Mouse (Mus musculus): ENCODE data around the gene Mob3c. TPM values are rescaled to one million over a fixed set of nuclear protein-coding genes. Genes with fewer than 3 reads are reported as not detected.

The Mob3c gene
- total RNA-seq, 2 experiments from 2014 or later = 4.6 to 5.1 TPM

GRCm38 (mm10) chr4:115835576-115835975 is 7.7 kb downstream of the Mob3c start:
- DNase-seq = no peak

GRCm38 (mm10) chr4:115838196-115838595 is 10.3 kb downstream of the Mob3c start:
- no peak for DNase-seq

- peak; percentile 87 to 88 for DNase-seq
Observed at GRCm38 (mm10) chr4:115838696-115839641, 11.1 kb downstream of the Mob3c start, which contains the start of gene Mknk1. Mknk1 (plus strand) TSS chr4:115839198.

- DNase-seq = no peak
Observed at GRCm38 (mm10) chr4:115839956-115840355, 12.1 kb downstream of the Mob3c start.

GRCm38 (mm10) chr4:115840842-115841241 is 12.9 kb downstream of the Mob3c start:
- no peak for DNase-seq

GRCm38 (mm10) chr4:115846656-115847055 is 18.8 kb downstream of the Mob3c start:
- no peak for DNase-seq

- DNase-seq = no peak
Observed at GRCm38 (mm10) chr4:115847377-115847776, 19.5 kb downstream of the Mob3c start.

GRCm38 (mm10) chr4:115848083-115848482 is 20.2 kb downstream of the Mob3c start:
- no peak for DNase-seq

- no peak for DNase-seq
Observed at GRCm38 (mm10) chr4:115848990-115849677, 21.2 kb downstream of the Mob3c start.

- DNase-seq = no peak
Observed at GRCm38 (mm10) chr4:115850111-115850510, 22.2 kb downstream of the Mob3c start.

- DNase-seq = no peak
Observed at GRCm38 (mm10) chr4:115850631-115851030, 22.7 kb downstream of the Mob3c start.

GRCm38 (mm10) chr4:115851569-115851968 is 23.7 kb downstream of the Mob3c start:
- no peak for DNase-seq

- no peak for DNase-seq
Observed at GRCm38 (mm10) chr4:115855100-115855499, 27.2 kb downstream of the Mob3c start.

- no peak for DNase-seq
Observed at GRCm38 (mm10) chr4:115855609-115856008, 27.7 kb downstream of the Mob3c start.

GRCm38 (mm10) chr4:115856282-115856681 is 28.4 kb downstream of the Mob3c start:
- DNase-seq = no peak

- DNase-seq = no peak
Observed at GRCm38 (mm10) chr4:115857293-115857883, 29.5 kb downstream of the Mob3c start.

- no peak for DNase-seq
Observed at GRCm38 (mm10) chr4:115863352-115863751, 35.5 kb downstream of the Mob3c start.

- no peak for DNase-seq
Observed at GRCm38 (mm10) chr4:115863880-115864279, 36.0 kb downstream of the Mob3c start.

- no peak for DNase-seq
Observed at GRCm38 (mm10) chr4:115869512-115870210, 41.8 kb downstream of the Mob3c start.

GRCm38 (mm10) chr4:115873231-115873630 is 45.3 kb downstream of the Mob3c start:
- DNase-seq = no peak

GRCm38 (mm10) chr4:115878216-115878678 is 50.4 kb downstream of the Mob3c start:
- no peak for DNase-seq

GRCm38 (mm10) chr4:115878828-115879227 is 50.9 kb downstream of the Mob3c start:
- DNase-seq = no peak
